Mouse (Mus musculus) spleen, postnatal 36 days (tissue): ENCODE data around the gene Myof.

ENCODE experiments used
- DNase-seq, 2 experiments: peaks; one replicate each; pipeline ENCODE4 v3.0.0; 2022; ENCODE audit warnings: low spot score in 2 of 2, mixed read lengths in 1 of 2

The Myof gene

GRCm38 (mm10) chr19:37954236-37954635, 89.1 kb downstream of the Myof start:
- DNase-seq: no peak

GRCm38 (mm10) chr19:37946696-37947095, 96.7 kb downstream of the Myof start:
- no peak for DNase-seq

- DNase-seq: no peak
Observed at GRCm38 (mm10) chr19:37946053-37946452, 97.3 kb downstream of the Myof start.

GRCm38 (mm10) chr19:37939203-37939602, 104.2 kb downstream of the Myof start:
- DNase-seq: no peak

- DNase-seq: no peak
Observed at GRCm38 (mm10) chr19:37937092-37937491, 106.3 kb downstream of the Myof start.

- DNase-seq: no peak
Observed at GRCm38 (mm10) chr19:37934640-37935039, 108.7 kb downstream of the Myof start.

- no peak for DNase-seq
Observed at GRCm38 (mm10) chr19:37932198-37932597, 111.2 kb downstream of the Myof start.

GRCm38 (mm10) chr19:37927911-37928310, 115.5 kb downstream of the Myof start:
- no peak for DNase-seq

- DNase-seq: no peak
Observed at GRCm38 (mm10) chr19:37925323-37925722, 118.1 kb downstream of the Myof start.

- no peak for DNase-seq
Observed at GRCm38 (mm10) chr19:37924266-37924665, 119.1 kb downstream of the Myof start.

GRCm38 (mm10) chr19:37921098-37921497, 122.3 kb downstream of the Myof start:
- no peak for DNase-seq

- DNase-seq: no peak
Observed at GRCm38 (mm10) chr19:37918515-37918932, 124.9 kb downstream of the Myof start.

- no peak for DNase-seq
Observed at GRCm38 (mm10) chr19:37914261-37914660, 129.1 kb downstream of the Myof start.

- DNase-seq: no peak
Observed at GRCm38 (mm10) chr19:37912501-37912900, 130.9 kb downstream of the Myof start.

- DNase-seq: no peak
Observed at GRCm38 (mm10) chr19:37909830-37910261, 133.5 kb downstream of the Myof start.

- no peak for DNase-seq
Observed at GRCm38 (mm10) chr19:37907451-37908320, 135.7 kb downstream of the Myof start.

- no peak for DNase-seq
Observed at GRCm38 (mm10) chr19:37906916-37907315, 136.5 kb downstream of the Myof start.

GRCm38 (mm10) chr19:37896081-37896480, 147.3 kb downstream of the Myof start:
- no peak for DNase-seq

- no peak for DNase-seq
Observed at GRCm38 (mm10) chr19:37891006-37891405, 152.4 kb downstream of the Myof start.

- DNase-seq: no peak
Observed at GRCm38 (mm10) chr19:37886355-37887120, 156.8 kb downstream of the Myof start.

GRCm38 (mm10) chr19:37881431-37882081, 161.8 kb downstream of the Myof start:
- no peak for DNase-seq

GRCm38 (mm10) chr19:37877511-37878167, 165.7 kb downstream of the Myof start:
- no peak for DNase-seq
